Mouse (Mus musculus) bone marrow, adult 2 months (tissue): ENCODE results near the gene Rrp15. TPM values are rescaled to one million over a fixed set of nuclear protein-coding genes. Genes with fewer than 3 reads are reported as not detected.

Source experiments
- H3K27ac ChIP-seq: fragments of 200-500 bp; 2 replicates; pipeline ENCODE4 v1.5.1; 2012; ENCODE audit warnings: low read depth, mild to moderate bottlenecking, control low read depth, inconsistent platforms, low read length; ENCODE audit not compliant: control insufficient read depth, poor library complexity, insufficient read depth
- H3K4me1 ChIP-seq: fragments of 200-500 bp; 2 replicates; pipeline ENCODE4 v1.6.1; 2011; ENCODE audit warnings: low read length; ENCODE audit not compliant: control insufficient read depth, insufficient read depth
- H3K4me3 ChIP-seq: fragments of 200-500 bp; replicated peaks from 2 replicates; pipeline ENCODE3; 2011; ENCODE audit warnings: mild to moderate bottlenecking, low read depth, low read length, control low read depth; ENCODE audit not compliant: control insufficient read depth
- CTCF ChIP-seq: fragments of 200-500 bp; IDR thresholded peaks from 2 replicates; pipeline ENCODE4 v1.5.1; 2011; ENCODE audit warnings: low read length, control low read depth; ENCODE audit not compliant: control insufficient read depth, insufficient read depth
- POLR2A ChIP-seq: fragments of 200-500 bp; IDR thresholded peaks from 2 replicates; pipeline ENCODE4 v1.6.1; 2011; ENCODE audit warnings: low read depth, mild to moderate bottlenecking, control low read depth, low read length, borderline replicate concordance; ENCODE audit not compliant: control insufficient read depth
- WGBS: fragments of 180-500 bp; shearing (Covaris S2); methylation state at CpG from one replicate; pipeline ENCODE4 v1.1.7; 2018; 5-methylcytosine and 5-hydroxymethylcytosine counted together
- polyA plus RNA-seq: library from polyadenylated mRNA; stranded (reverse); fragments of >200 nt; gene quantifications from 2 replicates; pipeline ENCODE4 v1.2.4, GENCODE M21; 2011; ENCODE audit warnings: low replicate concordance; ENCODE audit not compliant: missing spikeins, insufficient read depth, insufficient read length

The Rrp15 gene
- polyA plus RNA-seq = 10.3 and 21.2 TPM in 2 replicates

DNA sequence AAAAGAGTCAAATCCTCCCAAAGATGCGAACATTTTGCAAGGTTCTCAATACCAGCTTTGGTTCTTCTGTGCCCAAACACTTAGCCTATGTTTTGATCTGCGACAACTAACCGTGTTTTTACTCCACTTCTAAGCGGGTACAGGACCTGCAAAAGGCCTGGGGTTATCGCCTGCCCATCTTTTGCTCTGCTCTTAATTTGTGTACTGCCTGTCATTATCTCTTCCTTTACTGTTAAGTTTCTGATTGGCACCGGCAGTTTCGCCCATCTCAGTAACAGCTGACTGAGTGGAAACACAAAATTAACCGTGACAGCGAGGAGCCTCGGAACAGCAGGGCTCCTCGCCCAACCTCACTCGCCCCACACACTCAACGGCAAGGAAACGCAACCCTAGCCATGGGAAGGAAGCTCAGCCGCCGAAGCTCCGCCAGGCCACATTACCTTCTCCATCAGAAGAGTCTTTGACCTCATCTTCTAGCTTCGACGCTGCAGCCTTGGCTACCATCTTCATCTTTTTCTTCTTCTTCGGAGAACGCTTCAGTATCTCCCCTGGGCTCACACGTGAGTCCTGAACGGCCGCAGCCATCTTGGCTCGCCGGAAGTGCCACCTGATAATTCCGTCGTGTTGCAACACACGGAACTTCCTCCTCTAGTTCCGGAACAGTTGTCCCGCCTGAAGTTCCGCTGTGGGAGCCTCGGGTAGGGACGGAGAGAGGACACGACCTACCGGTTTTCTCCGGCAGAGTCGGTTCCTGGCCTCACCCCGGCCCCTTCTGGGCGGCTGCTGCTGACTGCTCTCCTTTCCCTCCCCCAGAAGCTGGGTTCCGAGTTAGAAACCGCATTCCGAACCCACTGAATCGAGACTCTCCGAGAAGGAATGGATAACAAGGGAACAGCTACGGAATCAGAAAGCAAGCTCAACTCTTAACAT, at the start of gene Rrp15:
Rrp15 (minus strand) TSS at position 635 of the 930 bp plus-strand sequence.
- WGBS = under 1% methylated on average over 46 of the region's 46 CpGs
- peak within 1 kb of the TSS; percentile 79 for H3K4me3 ChIP-seq
- TF ChIP-seq CTCF (no peak), POLR2A (peak; percentile 31; the same call in 1 of the 2 replicates)
- H3K4me1 ChIP-seq = no peaks in the 10 kb centered on the region; the same call in 1 of the 2 replicates
- peak within 1 kb of the TSS; percentile 31; the same call in 1 of the 2 replicates for H3K27ac ChIP-seq

- TF ChIP-seq CTCF = no peak
- no peak for TF ChIP-seq POLR2A
- Histone ChIP-seq H3K4me3 (no peak overlapping the region), H3K27ac (no peak overlapping the region), H3K4me1 (no peaks in the 10 kb centered on the region)
- WGBS = 65% methylated on average over 6 of the region's 6 CpGs
Observed at GRCm38 (mm10) chr1:186797991-186798390, 48.8 kb upstream of the Rrp15 start.

GRCm38 (mm10) chr1:186785359-186785758, 36.2 kb upstream of the Rrp15 start:
- H3K4me1 ChIP-seq = no peaks in the 10 kb centered on the region; the same call in 1 of the 2 replicates
- TF ChIP-seq POLR2A (no peak), CTCF (no peak)
- WGBS = 70% methylated on average over 4 of the region's 4 CpGs
- no peak overlapping the region for H3K27ac ChIP-seq
- no peak overlapping the region for H3K4me3 ChIP-seq

DNA sequence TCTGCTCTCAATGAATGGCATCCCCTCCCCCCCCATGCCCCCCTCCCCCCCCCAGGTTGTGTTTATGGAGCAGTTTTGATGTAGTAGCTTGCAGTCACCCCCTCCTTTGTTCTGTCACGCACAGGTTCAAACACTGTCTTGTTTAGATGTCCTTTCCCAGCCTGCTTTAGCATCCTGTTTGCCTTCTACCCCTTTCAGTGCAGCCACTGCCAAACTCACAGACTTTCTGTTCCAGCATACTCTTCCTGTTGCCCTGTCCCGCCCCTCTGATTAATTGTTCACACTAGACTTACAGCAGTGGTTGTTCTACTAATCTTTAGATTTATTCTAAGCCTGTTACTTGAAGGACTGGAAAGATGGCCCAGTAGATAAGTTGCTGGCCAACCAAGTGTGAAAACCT, 31.7 kb upstream of the Rrp15 start:
- H3K27ac ChIP-seq = no peak overlapping the region
- WGBS = 34% methylated on average over 2 of the region's 2 CpGs
- H3K4me3 ChIP-seq = no peak overlapping the region
- TF ChIP-seq POLR2A = no peak
- no peak for TF ChIP-seq CTCF
- no peaks in the 10 kb centered on the region; the same call in 1 of the 2 replicates for H3K4me1 ChIP-seq

DNA sequence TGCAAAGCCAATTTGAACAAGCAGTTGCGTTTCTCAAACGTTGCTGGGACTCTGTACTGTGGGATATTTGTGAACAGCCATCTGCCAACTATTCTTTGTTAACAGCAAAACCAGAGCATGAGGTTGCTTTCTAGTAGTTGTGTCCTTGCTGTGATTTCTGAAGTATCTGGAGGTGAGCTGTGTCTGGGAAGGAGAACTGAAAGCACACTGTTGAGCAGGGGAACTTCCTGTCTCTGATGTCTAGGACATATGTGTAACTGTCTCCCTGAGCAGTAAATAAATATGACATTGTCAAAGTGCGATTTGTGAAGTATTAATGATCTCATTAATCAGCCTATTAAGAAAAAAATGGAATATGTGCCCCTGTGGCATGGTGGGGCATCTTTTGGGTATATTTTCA, 24.0 kb upstream of the Rrp15 start:
- no peak for TF ChIP-seq CTCF
- TF ChIP-seq POLR2A = no peak
- Histone ChIP-seq H3K27ac (no peak overlapping the region), H3K4me3 (no peak overlapping the region), H3K4me1 (no peaks in the 10 kb centered on the region)
- 49% methylated on average over 3 of the region's 3 CpGs for WGBS

- Histone ChIP-seq H3K4me3 (no peak overlapping the region), H3K27ac (no peak overlapping the region), H3K4me1 (no peaks in the 10 kb centered on the region)
- TF ChIP-seq CTCF (no peak), POLR2A (no peak)
- 83% methylated on average over 8 of the region's 8 CpGs for WGBS
Observed at GRCm38 (mm10) chr1:186772547-186773077, 23.5 kb upstream of the Rrp15 start.

DNA sequence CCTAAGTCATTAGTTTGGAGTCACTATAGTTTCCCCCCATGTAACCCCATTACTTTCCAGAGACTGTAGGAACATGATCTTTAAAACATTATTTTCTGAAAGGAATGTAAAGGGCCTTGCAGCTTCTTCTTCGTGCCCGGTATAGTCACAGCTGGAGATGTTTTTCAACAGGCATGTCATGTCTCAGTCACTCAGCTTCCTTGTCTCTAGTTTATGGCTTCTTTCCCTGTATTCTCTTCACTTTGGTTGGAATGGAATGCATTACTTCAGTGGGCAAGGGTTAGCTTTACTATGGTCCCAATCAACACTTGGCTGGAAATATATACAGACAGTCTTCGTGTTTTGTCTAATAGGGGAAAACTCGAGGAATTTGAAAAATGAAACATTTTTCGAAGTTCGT, 22.8 kb upstream of the Rrp15 start:
- no peaks in the 10 kb centered on the region for H3K4me1 ChIP-seq
- H3K27ac ChIP-seq = no peak overlapping the region
- 85% methylated on average over 6 of the region's 6 CpGs for WGBS
- H3K4me3 ChIP-seq = no peak overlapping the region
- no peak for TF ChIP-seq POLR2A

DNA sequence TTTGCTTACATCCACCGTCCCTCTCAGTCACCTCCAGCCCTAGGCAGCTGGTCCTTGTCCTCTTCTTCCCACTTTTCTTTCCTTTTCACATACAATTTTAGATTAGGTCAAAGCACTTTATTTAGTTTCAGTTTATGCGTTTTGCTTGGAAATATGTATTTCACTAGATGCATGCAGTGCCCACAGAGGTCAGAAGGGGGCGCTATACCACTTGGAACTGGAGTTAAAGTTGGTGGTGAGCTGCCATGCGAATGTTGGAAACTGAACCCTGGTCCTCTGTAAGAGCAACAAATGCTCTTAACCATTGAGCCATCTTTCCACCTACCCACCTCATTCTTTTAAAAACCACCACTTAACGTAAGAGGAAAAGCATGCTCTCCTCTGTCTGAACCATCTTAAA, 21.5 kb upstream of the Rrp15 start:
- Histone ChIP-seq H3K4me3 (no peak overlapping the region), H3K27ac (no peak overlapping the region), H3K4me1 (no peaks in the 10 kb centered on the region)
- no peak; the same call in 1 of the 2 replicates for TF ChIP-seq CTCF
- TF ChIP-seq POLR2A = no peak
- 71% methylated on average over 5 of the region's 5 CpGs for WGBS
